Mouse (Mus musculus): ENCODE measurements around the gene Mb.

The Mb gene

GRCm38 (mm10) chr15:77025884-77026583 is 24.4 kb downstream of the Mb start:
- no peak for DNase-seq (ENCODE audit: low read depth)

DNA sequence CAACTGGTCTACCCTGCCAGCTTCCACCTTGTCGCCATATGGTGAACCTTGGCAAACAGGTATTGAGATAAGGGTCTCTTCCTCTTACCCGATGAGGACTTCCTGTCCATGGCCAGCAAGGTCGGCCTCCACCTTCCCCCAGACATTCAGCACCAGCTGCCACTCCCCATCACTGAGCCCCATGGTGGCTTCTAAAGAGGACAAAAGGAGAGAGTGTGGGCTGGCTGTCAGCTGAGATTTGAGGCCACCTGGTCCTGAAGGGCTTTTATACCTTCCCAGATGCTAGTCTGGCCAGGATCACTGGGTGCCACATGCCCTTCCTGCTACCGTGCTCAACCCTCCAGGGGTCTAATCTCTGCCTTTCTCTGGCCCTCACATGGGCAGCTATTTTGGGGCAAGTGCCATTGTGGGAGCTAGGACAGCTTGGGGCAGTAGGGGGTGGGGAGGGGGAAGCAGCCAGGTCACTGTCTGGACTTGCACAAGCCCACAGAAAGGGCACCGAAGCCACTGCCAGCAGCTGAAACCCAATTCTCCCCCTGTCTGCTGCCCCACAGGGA is 28.0 kb downstream of the Mb start:
- no peak for DNase-seq (ENCODE audit: low read depth)

DNA sequence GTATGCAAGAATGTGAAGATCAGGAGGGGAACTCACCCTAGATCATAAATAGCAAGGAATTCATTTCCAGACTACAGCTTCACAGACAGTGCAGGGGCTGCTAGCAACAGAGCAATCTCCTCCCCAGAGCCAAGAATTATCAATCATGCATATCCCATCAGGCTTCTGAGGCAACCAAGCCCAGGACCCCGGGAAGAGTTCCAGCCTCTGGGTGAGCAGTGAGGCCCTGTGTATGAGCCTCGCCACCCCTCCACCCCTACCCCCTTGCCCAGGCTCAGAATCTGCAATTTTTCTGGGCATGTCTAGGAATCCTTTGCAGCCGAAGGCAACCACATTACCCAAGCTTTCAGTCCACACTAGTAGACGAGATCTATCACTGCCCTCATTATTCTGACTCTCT is 28.6 kb downstream of the Mb start:
- DNase-seq (ENCODE audit: low read depth) = no peak

GRCm38 (mm10) chr15:77021056-77021455 is 29.4 kb downstream of the Mb start:
- no peak for DNase-seq (ENCODE audit: low read depth)

- no peak for DNase-seq (ENCODE audit: low read depth)
Observed at GRCm38 (mm10) chr15:77020136-77020535, 30.3 kb downstream of the Mb start.

DNA sequence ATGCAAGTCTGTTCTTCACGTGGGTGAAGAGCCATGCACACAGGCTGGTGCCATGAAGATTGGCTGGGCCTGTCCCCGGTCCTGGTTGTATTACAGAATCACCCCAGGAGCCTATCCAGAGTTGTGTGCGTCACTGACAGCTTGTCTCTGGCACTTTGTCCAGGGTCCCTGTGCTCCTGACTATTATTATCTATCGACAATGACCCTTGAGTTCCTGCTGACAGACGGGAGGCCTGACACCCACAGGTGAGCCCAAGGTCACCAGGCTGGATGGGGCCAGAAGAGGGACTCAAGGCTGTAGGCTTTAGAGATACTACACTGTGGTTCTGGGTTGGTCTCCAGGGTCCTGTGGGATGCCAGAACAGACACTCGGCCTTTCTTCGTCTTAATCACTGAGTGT is 30.9 kb downstream of the Mb start:
- DNase-seq (ENCODE audit: low read depth) = no peak

DNA sequence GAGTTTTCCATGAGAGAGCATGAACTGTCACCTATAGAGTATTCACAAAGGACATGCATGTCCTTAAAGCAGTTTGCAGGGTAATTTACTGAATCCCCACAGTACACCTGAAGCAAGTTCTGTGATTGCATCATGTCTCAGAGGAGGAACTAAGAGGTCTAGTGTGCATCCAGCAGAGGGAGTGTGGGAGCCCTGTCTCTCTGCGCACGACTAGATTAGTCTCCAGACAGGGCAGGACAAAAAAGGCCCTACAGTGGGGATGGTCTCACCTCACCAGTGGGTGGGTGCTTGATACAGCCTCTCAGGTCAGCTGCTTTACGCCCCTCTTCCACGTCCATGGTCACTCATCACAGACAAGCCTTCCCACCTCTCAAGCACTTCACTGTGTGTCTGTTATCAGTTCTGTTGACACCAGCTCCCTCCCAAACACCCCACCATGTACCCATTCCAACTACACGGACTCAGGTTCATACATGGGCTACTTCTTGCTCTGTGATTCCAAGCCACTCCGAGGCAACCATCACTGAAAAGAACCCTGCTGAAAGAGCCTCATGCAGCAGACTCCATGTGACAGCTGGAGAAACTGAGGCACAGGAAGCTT is 31.6 kb downstream of the Mb start:
- no peak for DNase-seq (ENCODE audit: low read depth)

- no peak for DNase-seq (ENCODE audit: low read depth)
Observed at GRCm38 (mm10) chr15:77017897-77018296, 32.6 kb downstream of the Mb start.

GRCm38 (mm10) chr15:77016509-77016908 is 34.0 kb downstream of the Mb start:
- DNase-seq (ENCODE audit: low read depth) = no peak

DNA sequence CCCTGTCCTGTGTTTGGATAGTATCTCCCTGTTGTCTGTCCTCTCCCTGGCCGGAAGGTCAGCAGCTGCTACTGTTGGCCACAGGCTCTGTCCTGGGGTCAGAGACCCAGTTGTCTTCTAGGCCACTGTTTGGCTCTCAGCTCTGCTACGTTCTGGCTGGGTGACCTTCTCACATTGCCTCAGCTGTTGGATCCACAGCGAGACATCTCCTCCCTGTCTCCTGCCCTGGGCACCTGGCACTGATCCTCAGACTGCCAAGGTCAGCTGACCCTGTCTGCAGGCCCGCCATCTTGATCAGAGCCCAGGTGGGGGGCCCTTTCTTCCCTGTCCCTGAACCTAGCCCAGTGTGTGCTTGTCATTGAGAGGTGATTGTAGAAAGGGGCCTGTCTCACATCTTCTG is 35.5 kb downstream of the Mb start:
- no peak for DNase-seq (ENCODE audit: low read depth)

DNA sequence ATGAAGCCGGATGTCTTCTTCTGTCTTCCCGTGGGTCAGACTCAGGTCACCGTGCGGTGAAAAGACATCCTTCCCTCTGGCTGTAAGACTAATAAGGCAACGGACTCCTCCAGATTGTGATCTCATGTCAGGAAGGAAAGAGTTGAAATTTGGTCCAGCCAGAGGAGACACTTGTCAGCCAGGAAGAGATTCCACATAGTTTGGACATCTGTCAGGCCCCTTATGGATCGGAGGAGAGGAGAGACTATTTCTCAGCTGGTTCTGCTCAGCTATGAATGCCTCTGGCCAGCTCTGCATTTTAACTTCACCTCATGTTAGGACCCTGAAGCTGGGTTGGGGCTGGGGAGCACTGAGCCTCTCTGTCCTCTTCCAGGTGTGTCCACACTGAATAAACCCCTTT is 36.0 kb downstream of the Mb start:
- no peak for DNase-seq (ENCODE audit: low read depth)

DNA sequence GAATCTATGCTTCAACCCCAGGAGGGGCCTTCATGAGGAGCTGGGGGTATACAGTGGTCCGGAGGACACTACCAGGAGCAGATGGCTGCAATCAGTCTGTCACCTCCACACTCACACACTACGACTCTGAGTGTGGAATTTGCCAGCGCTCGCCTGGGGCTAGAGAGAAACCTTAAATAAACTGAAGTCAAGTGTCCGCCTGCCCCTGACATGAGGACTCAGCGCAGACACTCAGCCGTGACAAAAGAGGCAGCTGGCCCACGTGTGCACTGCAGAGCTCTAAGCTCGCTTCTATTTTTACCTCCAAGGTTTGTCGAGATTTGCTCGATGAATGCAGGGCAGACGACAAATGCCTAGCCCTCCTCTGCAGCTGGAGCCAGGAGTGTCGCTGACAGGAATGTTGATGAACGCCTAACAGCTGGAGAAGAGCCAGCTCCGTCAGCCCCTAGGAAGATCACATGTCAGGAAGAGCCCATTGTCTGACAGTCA is 36.7 kb downstream of the Mb start:
- DNase-seq (ENCODE audit: low read depth) = no peak

GRCm38 (mm10) chr15:77008851-77009250 is 41.6 kb downstream of the Mb start:
- no peak for DNase-seq (ENCODE audit: low read depth)

GRCm38 (mm10) chr15:77003868-77004215 is 46.6 kb downstream of the Mb start:
- DNase-seq (ENCODE audit: low read depth) = no peak

- no peak for DNase-seq (ENCODE audit: low read depth)
Observed at GRCm38 (mm10) chr15:77003173-77003867, 47.1 kb downstream of the Mb start.

DNA sequence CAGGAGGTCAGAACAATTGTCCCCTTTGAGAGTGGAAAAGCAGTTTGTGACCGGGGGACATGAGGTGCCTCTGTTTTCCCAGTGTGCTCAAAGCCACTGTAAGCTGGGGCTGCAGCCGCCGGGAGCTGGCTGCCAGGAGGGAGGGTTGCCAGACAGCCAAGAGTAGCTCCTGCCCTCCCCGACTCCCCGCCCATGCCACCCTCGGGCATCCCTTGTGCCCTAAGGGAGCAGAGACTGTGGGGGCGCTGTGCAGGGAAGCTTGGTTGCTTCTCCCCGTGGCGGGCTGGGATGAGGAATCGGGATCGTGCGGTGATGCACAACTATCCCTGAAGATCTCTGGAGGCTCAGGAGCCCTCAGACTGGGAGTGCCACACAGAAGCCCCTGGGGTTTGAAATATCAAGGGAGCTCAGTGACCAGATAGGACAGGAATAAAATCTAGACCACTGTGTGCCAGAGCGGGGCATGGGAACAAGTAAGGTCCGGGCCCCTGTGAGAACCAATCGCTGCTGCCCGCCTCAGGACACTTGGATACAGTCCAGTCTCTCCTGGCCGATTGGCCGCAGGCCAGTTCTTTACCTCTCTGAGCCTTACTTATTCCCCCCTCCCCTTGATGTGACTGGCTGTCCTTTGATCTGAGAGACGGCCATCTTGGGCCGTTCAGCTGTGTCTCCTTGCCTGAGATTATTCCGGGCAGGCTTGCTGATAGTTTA is 51.4 kb downstream of the Mb start:
- DNase-seq (ENCODE audit: low read depth) = no peak

- no peak for DNase-seq (ENCODE audit: low read depth)
Observed at GRCm38 (mm10) chr15:76998048-76998447, 52.4 kb downstream of the Mb start.

DNA sequence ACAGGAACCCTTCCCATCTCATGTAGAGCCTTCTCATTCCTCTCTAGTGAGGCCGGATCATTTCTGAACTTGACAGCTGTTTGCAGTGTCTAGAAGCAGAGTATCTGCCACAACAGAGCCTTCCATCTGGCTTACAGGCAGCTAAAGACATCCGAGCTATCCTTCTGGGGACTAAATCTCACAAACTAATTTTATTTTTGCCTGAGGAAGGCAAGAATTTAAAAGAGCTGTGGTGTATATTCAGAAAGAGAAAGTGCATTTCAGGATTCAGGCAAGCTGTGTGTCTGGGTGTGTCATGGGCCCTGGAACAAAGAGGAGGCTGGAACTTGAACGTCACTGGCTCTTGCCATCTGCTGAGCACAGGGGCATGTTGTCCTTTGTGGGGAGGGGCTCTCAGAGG is 56.1 kb downstream of the Mb start:
- no peak for DNase-seq (ENCODE audit: low read depth)

- DNase-seq (ENCODE audit: low read depth) = no peak
Observed at GRCm38 (mm10) chr15:76987542-76988094, 62.9 kb downstream of the Mb start.

- DNase-seq (ENCODE audit: low read depth) = no peak
Observed at GRCm38 (mm10) chr15:76987137-76987536, 63.3 kb downstream of the Mb start.

DNA sequence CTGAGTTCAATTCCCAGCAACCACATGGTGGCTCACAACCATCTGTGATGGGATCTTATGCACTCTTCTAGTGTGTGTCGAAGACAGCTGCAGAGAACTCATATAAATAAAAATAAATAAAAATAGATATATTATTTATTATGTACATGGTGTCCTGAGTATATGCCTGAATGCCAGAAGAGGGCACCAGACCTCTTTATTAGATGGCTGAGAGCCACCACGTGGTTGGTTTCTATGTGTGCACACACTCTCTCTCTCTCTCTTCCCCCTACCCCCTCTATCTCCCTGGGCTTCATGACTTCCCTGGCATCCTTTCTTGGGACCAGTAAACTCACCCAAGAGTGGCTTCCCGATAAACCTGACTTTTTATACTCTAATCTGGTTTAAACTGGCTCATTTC is 67.7 kb downstream of the Mb start:
- no peak for DNase-seq (ENCODE audit: low read depth)

- no peak for DNase-seq (ENCODE audit: low read depth)
Observed at GRCm38 (mm10) chr15:76979799-76980198, 70.7 kb downstream of the Mb start.

Data from c-Kit-positive CD71-negative TER-119-negative erythroid progenitor cells, embryonic 14.5 days (primary cell).